Mouse (Mus musculus): ENCODE results near the gene Foxn2. TPM values are rescaled to one million over a fixed set of nuclear protein-coding genes. Genes with fewer than 3 reads are reported as not detected.

Foxn2 gene
- polyA plus RNA-seq, 1 experiment, result 6.7 TPM

DNA sequence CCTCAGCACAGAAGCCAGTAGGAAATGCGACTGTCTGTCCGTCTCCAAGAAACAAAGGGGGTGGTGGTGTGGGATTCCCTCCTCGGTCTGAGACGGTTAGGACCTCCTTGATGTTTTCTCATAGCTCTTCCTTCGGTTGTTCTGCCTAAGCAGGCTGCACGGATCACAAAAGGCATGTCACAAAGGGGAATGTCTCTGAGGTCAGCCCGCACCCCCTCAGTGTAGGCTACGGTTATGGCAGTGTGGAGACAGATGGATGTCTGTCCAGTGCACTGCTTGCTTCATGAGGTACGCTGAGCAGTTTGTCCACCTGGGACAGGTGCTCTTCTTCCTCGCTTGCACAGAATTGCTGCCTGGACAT, 54.2 kb downstream of the Foxn2 start:
- DNase-seq (ENCODE audit: low read depth), result no peak
- no peak for TF ChIP-seq POLR2A (IDR thresholded peaks at IDR 0.05; ENCODE audit: borderline replicate concordance, extremely low read depth, insufficient read depth, insufficient read length, poor library complexity, severe bottlenecking)
- TF ChIP-seq CTCF (IDR thresholded peaks at IDR 0.05; ENCODE audit: borderline replicate concordance, extremely low read depth, insufficient read depth, insufficient read length), result no peak

DNA sequence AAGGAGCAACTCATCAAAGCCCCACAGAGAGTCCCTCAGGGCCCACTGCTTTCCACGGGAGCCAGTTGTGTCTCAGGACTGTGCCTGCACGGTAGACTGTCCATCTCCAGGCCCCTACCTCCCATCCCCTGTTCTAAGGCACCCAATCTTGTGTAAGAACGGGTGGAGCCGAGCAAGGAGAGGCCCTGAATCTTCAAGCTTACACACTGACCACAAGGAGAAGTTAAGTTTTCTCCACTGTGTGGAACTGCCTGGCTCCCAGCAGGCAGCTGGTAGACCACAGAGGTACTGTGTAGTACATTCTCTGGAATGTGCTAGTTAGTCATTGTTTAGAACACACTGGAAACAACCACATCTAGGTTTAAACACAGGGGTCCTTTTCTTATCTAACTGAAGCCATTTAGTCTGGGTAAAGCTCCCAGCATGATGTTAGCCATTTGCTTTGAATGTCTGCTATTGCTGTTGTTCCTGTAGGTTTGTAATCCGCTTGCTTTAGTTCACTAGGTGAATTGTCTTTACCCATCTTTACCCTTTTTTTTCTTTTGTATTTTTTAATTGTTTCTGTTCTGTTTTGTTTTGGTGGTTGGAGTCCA, 57.7 kb downstream of the Foxn2 start:
- DNase-seq (ENCODE audit: low read depth), result no peak
- no peak for TF ChIP-seq CTCF (IDR thresholded peaks at IDR 0.05; ENCODE audit: borderline replicate concordance, extremely low read depth, insufficient read depth, insufficient read length)
- no peak for TF ChIP-seq POLR2A (IDR thresholded peaks at IDR 0.05; ENCODE audit: borderline replicate concordance, extremely low read depth, insufficient read depth, insufficient read length, poor library complexity, severe bottlenecking)

DNA sequence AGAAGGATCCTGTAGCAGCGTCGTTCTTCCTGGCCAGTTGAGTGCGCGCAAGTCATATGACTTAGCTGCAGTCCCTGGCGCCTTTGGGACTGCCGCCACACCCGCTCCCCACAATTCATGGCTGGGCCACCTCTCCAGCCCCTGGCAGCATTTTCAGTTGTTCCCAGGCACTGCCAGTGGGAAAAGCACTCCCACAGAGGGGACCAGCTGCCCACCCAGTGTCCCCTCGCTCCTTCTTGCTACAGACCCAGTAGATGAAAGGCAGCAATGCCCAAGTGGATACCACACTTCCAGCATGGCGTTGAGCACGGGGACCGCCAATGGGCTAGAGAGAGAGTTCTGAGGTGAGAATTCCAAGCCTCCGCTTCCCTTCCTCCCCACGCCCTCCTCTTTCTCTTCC, 63.5 kb downstream of the Foxn2 start:
- DNase-seq (ENCODE audit: low read depth), result no peak
- TF ChIP-seq CTCF (IDR thresholded peaks at IDR 0.05; ENCODE audit: borderline replicate concordance, extremely low read depth, insufficient read depth, insufficient read length) (no peak), POLR2A (IDR thresholded peaks at IDR 0.05; ENCODE audit: borderline replicate concordance, extremely low read depth, insufficient read depth, insufficient read length, poor library complexity, severe bottlenecking) (no peak)

DNA sequence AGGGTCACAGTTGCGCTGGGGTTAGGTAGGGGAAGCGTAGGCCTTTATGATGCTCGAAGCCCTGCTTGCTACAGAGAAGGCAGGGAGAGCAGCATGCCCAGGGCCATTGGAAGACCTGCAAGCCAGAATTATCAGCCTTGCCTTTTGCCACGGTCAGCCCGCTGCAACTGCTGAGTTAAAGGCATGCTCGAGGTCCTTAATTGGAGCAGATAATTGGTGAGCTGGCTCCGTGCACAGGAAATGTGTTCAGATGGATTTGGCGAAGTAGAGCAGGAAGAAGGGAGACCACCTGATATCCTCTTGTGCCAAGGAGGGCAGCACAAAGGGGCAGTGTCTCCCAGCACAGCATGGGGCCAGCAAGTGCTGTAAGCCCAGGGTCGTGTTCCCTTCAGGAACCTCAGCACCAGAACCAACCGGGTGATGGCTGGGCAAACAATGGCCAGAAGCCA, 64.8 kb downstream of the Foxn2 start:
- TF ChIP-seq CTCF (IDR thresholded peaks at IDR 0.05; ENCODE audit: borderline replicate concordance, extremely low read depth, insufficient read depth, insufficient read length) (no peak), POLR2A (IDR thresholded peaks at IDR 0.05; ENCODE audit: borderline replicate concordance, extremely low read depth, insufficient read depth, insufficient read length, poor library complexity, severe bottlenecking) (no peak)
- DNase-seq (ENCODE audit: low read depth), result peak; percentile 87

DNA sequence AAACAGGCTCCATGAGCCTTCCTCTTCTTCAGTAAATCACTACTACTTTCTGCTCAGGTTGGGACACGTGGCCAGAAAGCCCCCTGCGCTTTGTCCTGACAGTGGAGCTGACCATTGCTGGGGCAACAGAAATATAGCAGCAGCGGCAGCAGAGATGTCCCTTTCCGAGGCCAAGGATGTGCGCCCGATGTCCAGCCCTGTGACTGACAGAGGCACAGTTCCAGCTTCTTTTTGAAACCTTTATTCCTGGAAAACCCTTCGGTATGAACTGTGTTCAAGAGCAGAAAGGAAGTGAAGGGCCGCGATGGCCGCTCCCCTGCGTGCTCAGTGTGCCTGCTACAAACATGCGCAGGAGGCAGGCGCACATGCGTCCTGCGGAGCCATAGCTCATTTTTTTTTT, 65.4 kb downstream of the Foxn2 start:
- no peak for DNase-seq (ENCODE audit: low read depth)
- no peak for TF ChIP-seq POLR2A (IDR thresholded peaks at IDR 0.05; ENCODE audit: borderline replicate concordance, extremely low read depth, insufficient read depth, insufficient read length, poor library complexity, severe bottlenecking)
- no peak for TF ChIP-seq CTCF (IDR thresholded peaks at IDR 0.05; ENCODE audit: borderline replicate concordance, extremely low read depth, insufficient read depth, insufficient read length)

DNA sequence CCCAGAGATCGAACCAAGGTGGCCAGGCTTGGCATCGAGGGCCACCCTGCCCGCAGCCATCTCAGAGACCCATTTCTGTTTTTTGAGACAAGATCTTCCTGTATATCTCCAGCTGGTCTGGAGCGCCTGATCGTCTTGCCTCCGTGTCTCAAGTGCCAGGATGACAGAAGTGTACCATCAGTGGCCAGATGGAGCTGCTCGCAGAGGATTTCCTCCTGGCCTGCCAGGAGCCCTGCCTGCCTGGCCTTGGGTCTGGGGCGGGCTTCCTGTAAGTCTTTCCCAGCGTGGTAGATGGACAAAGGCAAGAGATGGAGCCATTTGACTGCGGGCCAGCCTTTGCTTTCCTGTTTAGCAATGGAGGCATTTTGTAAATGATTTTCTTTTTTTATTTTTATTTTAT, 66.9 kb downstream of the Foxn2 start:
- TF ChIP-seq CTCF (IDR thresholded peaks at IDR 0.05; ENCODE audit: borderline replicate concordance, extremely low read depth, insufficient read depth, insufficient read length), result no peak
- no peak for TF ChIP-seq POLR2A (IDR thresholded peaks at IDR 0.05; ENCODE audit: borderline replicate concordance, extremely low read depth, insufficient read depth, insufficient read length, poor library complexity, severe bottlenecking)
- peak; percentile 50 for DNase-seq (ENCODE audit: low read depth)

DNA sequence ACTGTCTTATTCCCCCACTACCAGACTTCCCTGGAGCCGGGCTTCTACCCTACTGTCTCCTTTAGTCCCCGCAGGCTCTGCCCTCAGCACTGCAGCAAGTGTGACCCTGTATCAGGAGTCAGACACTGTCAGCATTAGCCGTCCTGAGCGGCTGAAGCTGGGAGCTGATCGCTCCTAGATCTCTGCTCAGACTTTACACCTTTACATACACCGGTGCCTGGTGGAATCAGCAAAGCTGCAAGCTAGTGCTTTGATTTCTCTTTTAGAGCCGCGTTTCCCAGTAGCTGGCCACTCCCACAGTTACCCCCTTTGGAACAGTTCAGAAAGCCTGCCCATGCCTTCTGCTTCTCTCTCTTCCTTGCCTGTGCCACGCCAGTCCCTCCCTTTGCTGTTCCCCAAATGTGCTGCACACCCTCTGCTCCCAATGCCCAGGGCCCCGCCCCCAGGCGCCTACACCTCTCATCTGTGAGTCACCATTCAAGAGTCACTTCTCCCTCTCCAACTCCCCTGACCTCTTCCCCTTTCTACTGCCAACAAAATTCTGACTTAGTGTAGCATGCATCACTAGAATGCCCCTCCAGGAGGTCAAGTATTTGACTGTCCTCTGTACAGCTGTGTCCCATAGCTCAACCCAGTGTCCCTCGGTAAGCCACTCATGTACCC, 68.5 kb downstream of the Foxn2 start:
- no peak for TF ChIP-seq CTCF (IDR thresholded peaks at IDR 0.05; ENCODE audit: borderline replicate concordance, extremely low read depth, insufficient read depth, insufficient read length)
- TF ChIP-seq POLR2A (IDR thresholded peaks at IDR 0.05; ENCODE audit: borderline replicate concordance, extremely low read depth, insufficient read depth, insufficient read length, poor library complexity, severe bottlenecking), result no peak
- no peak for DNase-seq (ENCODE audit: low read depth)

DNA sequence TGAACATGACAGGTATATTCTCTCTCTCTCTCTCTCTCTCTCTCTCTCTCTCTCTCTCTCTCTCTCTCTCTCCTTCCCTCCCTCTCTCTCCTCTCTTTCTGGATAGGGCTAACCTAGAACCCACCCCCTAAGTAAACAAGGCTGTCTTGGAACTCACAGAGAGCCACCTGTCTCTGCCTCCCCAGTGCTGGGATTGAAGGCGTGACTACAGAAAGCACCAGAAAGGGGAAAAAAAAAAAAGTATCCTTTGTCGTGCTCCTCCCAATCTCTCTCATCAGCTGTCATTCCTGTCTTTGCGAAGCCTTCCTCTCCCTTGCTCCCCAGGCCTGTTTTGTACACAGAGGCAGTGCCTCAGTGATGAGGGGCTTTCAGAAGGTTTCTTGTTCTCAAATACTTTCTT, 69.5 kb downstream of the Foxn2 start:
- TF ChIP-seq CTCF (IDR thresholded peaks at IDR 0.05; ENCODE audit: borderline replicate concordance, extremely low read depth, insufficient read depth, insufficient read length) (no peak), POLR2A (IDR thresholded peaks at IDR 0.05; ENCODE audit: borderline replicate concordance, extremely low read depth, insufficient read depth, insufficient read length, poor library complexity, severe bottlenecking) (no peak)
- no peak for DNase-seq (ENCODE audit: low read depth)

DNA sequence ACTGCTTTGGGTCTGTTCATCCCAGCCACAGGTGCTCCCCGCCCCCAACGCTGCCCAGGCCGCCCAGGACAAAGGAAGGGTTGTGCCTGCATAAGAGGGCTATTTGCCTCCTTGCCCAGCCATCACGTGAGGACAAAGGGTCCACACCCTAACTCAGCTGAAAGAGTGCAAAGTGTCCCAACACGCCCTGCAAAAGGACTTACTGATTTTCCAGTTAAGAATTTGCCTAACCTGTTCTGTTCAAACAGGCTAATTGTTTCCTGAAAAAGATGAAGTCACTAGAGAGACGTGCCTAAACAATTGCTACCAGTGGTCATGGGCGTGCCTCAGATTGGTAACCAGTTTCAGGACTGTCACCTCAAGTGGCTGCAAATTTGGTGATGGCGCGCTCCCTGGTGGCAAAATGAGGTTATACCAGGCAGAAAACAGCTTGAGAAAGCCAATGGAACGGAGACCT, 70.6 kb downstream of the Foxn2 start:
- TF ChIP-seq CTCF (IDR thresholded peaks at IDR 0.05; ENCODE audit: borderline replicate concordance, extremely low read depth, insufficient read depth, insufficient read length), result peak; percentile 84
- no peak for TF ChIP-seq POLR2A (IDR thresholded peaks at IDR 0.05; ENCODE audit: borderline replicate concordance, extremely low read depth, insufficient read depth, insufficient read length, poor library complexity, severe bottlenecking)
- DNase-seq (ENCODE audit: low read depth), result peak; percentile 92

DNA sequence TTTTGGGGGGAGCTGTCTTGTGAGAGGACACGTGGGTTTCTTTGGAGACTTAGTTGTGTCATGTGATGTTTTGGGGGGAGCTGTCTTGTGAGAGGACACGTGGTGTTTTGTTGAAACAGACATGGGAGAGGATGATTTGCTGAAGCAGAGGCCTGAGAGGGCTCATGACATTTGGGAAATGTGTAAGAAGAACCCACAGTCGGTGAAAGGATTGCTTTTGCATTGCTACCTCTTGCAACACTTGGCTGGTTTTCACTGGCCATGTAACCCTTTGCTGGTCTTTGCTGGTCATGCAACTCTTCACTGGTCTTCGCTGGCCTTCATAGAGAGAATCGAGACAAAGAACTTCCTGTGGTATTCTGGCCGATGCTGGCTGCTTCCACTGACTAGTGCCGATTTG, 76.0 kb downstream of the Foxn2 start:
- DNase-seq (ENCODE audit: low read depth), result no peak
- TF ChIP-seq CTCF (IDR thresholded peaks at IDR 0.05; ENCODE audit: borderline replicate concordance, extremely low read depth, insufficient read depth, insufficient read length) (no peak), POLR2A (IDR thresholded peaks at IDR 0.05; ENCODE audit: borderline replicate concordance, extremely low read depth, insufficient read depth, insufficient read length, poor library complexity, severe bottlenecking) (no peak)

DNA sequence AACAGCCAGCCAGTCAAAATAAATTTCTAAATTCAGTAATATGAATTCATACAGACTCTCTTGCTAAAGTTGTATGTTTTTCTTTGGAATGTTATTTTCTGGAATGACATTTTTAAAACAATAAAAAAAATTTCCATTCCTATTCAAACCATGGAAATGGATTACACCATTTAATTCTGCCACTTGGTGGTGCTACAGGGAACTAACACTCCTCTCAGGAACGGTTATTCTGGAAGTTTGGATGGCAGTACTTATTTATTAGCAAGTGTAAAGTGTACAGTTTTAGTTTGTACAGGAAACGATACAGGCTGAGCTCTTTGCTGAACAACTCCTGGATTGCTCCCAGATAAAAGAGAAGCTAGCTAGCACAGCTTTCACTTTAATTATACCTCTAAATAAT, 87.3 kb downstream of the Foxn2 start:
- TF ChIP-seq POLR2A (IDR thresholded peaks at IDR 0.05; ENCODE audit: borderline replicate concordance, extremely low read depth, insufficient read depth, insufficient read length, poor library complexity, severe bottlenecking) (no peak), CTCF (IDR thresholded peaks at IDR 0.05; ENCODE audit: borderline replicate concordance, extremely low read depth, insufficient read depth, insufficient read length) (no peak)
- peak; percentile 70 for DNase-seq (ENCODE audit: low read depth)

All from brain, embryonic 14.5 days (tissue).